Mouse (Mus musculus) stomach, embryonic 14.5 days (tissue): ENCODE measurements around the gene Hps4. TPM values are rescaled to one million over a fixed set of nuclear protein-coding genes. Genes with fewer than 3 reads are reported as not detected.

ENCODE experiments used
- ATAC-seq: fragments of 200-750 bp; cut with Nextera tagmentation; 2 replicates; pipeline ENCODE4 v1.8.0; 2017; ENCODE audit warnings: low read depth, moderate TSS enrichment; ENCODE audit not compliant: insufficient number of reproducible peaks, insufficient read depth, low FRiP score
- H3K27ac ChIP-seq: fragments of 300-500 bp; sonication (generic); 2 replicates; pipeline ENCODE4 v1.5.1; 2014; ENCODE audit warnings: mild to moderate bottlenecking, low read length, moderate library complexity, mixed read lengths
- H3K27me3 ChIP-seq: fragments of 300-500 bp; sonication (generic); 2 replicates; pipeline ENCODE4 v1.6.1; 2014; ENCODE audit warnings: low read length, control low read depth, mixed read lengths; ENCODE audit not compliant: control insufficient read depth, insufficient read depth
- H3K36me3 ChIP-seq: fragments of 300-500 bp; sonication (generic); 2 replicates; pipeline ENCODE4 v1.6.1; 2014; ENCODE audit warnings: mild to moderate bottlenecking, control low read depth, low read length, moderate library complexity, mixed read lengths; ENCODE audit not compliant: control insufficient read depth, insufficient read depth
- H3K4me1 ChIP-seq: fragments of 300-500 bp; sonication (generic); 2 replicates; pipeline ENCODE4 v1.6.1; 2014; ENCODE audit warnings: low read length, control low read depth, mixed read lengths; ENCODE audit not compliant: control insufficient read depth, insufficient read depth
- H3K4me2 ChIP-seq: fragments of 300-500 bp; sonication (generic); replicated peaks from 2 replicates; pipeline ENCODE4 v1.6.1; 2014; ENCODE audit warnings: low read depth, low read length, control low read depth
- H3K4me3 ChIP-seq: fragments of 300-500 bp; sonication (generic); 2 replicates; pipeline ENCODE4 v1.5.1; 2014; ENCODE audit warnings: low read depth, low read length, control low read depth
- H3K9ac ChIP-seq: fragments of 300-500 bp; sonication (generic); replicated peaks from 2 replicates; pipeline ENCODE4 v1.6.1; 2014; ENCODE audit warnings: low read depth, mild to moderate bottlenecking, control low read depth, low read length, moderate library complexity, mixed read lengths
- H3K9me3 ChIP-seq: fragments of 300-500 bp; sonication (generic); 2 replicates; pipeline ENCODE4 v1.6.1; 2016; ENCODE audit warnings: low read depth, low read length, control low read depth; ENCODE audit not compliant: control insufficient read depth
- WGBS: fragments of 180-500 bp; shearing (Covaris S2); extraction: QIAGEN DNeasy Blood & Tissue Kit; methylation state at CpG from one replicate; pipeline ENCODE4 v1.1.7; 2014; 5-methylcytosine and 5-hydroxymethylcytosine counted together
- polyA plus RNA-seq: library from polyadenylated mRNA; unstranded; fragments of >200 nt; fragmentation: Nextera tagmentation; extraction: Ambion mirVana; gene quantifications from 2 replicates; pipeline ENCODE4 v1.2.1, GENCODE M21; 2014

Gene Hps4
- polyA plus RNA-seq, 1 experiment from 2014 or later, result 30.9 TPM

- Histone ChIP-seq H3K27ac (no peak overlapping the region), H3K4me2 (no peak overlapping the region), H3K9me3 (no peaks in the 10 kb centered on the region), H3K36me3 (no peaks in the 10 kb centered on the region), H3K27me3 (no peaks in the 10 kb centered on the region), H3K4me3 (no peak overlapping the region), H3K9ac (no peak overlapping the region), H3K4me1 (no peaks in the 10 kb centered on the region)
- no peak for ATAC-seq
- WGBS, result 85% methylated on average over 7 of the region's 7 CpGs
Measured at GRCm38 (mm10) chr5:112426635-112427034, 83.8 kb downstream of the Hps4 start.

- no peak overlapping the region for H3K4me2 ChIP-seq
- no peak overlapping the region for H3K9ac ChIP-seq
- no peaks in the 10 kb centered on the region for H3K4me1 ChIP-seq
- no peaks in the 10 kb centered on the region for H3K9me3 ChIP-seq
- H3K4me3 ChIP-seq, result no peak overlapping the region
- no peak for ATAC-seq
- no peaks in the 10 kb centered on the region for H3K27me3 ChIP-seq
- 48% methylated on average over 2 of the region's 2 CpGs for WGBS
- no peaks in the 10 kb centered on the region for H3K36me3 ChIP-seq
- H3K27ac ChIP-seq, result no peak overlapping the region
Measured at GRCm38 (mm10) chr5:112427283-112427682, 84.4 kb downstream of the Hps4 start.

Other genes with a start within 250 kb of the Hps4 start
- gene Cryba4, start 90.6 kb upstream of the Hps4 start, polyA plus RNA-seq, result 2.6 and 2.7 TPM in 2 replicates
- 2.2 and 3.1 TPM in 2 replicates for gene Crybb1, start 87.3 kb upstream of the Hps4 start, polyA plus RNA-seq
- 35.3 and 38.4 TPM in 2 replicates for gene Tpst2, start 66.4 kb upstream of the Hps4 start, polyA plus RNA-seq
- 16.6 and 21.5 TPM in 2 replicates for gene Tfip11, start 16.7 kb upstream of the Hps4 start, polyA plus RNA-seq
- 43.5 and 47.6 TPM in 2 replicates for gene Srrd, start within 50 bp of the Hps4 start, polyA plus RNA-seq
- 0.32 and 0.42 TPM in 2 replicates for gene Gm6583, start 12.9 kb downstream of the Hps4 start, polyA plus RNA-seq
- gene Asphd2, start 51.8 kb downstream of the Hps4 start, polyA plus RNA-seq, result 6.4 and 7.5 TPM in 2 replicates
- not detected in 2 replicates for gene Gm6588, start 106.3 kb downstream of the Hps4 start, polyA plus RNA-seq
- gene Sez6l, start 234.1 kb downstream of the Hps4 start, polyA plus RNA-seq, result 2.3 and 2.6 TPM in 2 replicates